Mouse (Mus musculus) forebrain, embryonic 16.5 days (tissue): ENCODE data around the gene Chn1. TPM values are rescaled to one million over a fixed set of nuclear protein-coding genes. Genes with fewer than 3 reads are reported as not detected.

Experiments used
- ATAC-seq: fragments of 200-750 bp; cut with Nextera tagmentation; 2 replicates; pipeline ENCODE4 v1.8.0; 2017; ENCODE audit warnings: mild to moderate bottlenecking, moderate library complexity
- H3K27ac ChIP-seq: fragments of 300-500 bp; sonication (generic); 2 replicates; pipeline ENCODE4 v1.5.1; 2014; ENCODE audit warnings: low read length, control low read depth
- H3K27me3 ChIP-seq: fragments of 300-500 bp; sonication (generic); replicated peaks from 2 replicates; pipeline ENCODE4 v1.6.1; 2014; ENCODE audit warnings: low read length; ENCODE audit not compliant: control insufficient read depth, insufficient read depth
- H3K36me3 ChIP-seq: fragments of 300-500 bp; sonication (generic); 2 replicates; pipeline ENCODE4 v1.6.1; 2014; ENCODE audit not compliant: control insufficient read depth, insufficient read depth
- H3K4me1 ChIP-seq: fragments of 300-500 bp; sonication (generic); replicated peaks from 2 replicates; pipeline ENCODE4 v1.6.1; 2014; ENCODE audit warnings: low read length; ENCODE audit not compliant: control insufficient read depth, insufficient read depth
- H3K4me2 ChIP-seq: fragments of 300-500 bp; sonication (generic); 2 replicates; pipeline ENCODE4 v1.6.1; 2014; ENCODE audit warnings: mild to moderate bottlenecking, low read length, control low read depth
- H3K4me3 ChIP-seq: fragments of 300-500 bp; sonication (generic); replicated peaks from 2 replicates; pipeline ENCODE4 v1.5.1; 2014; ENCODE audit warnings: mild to moderate bottlenecking, low read length, control low read depth
- H3K9ac ChIP-seq: fragments of 300-500 bp; sonication (generic); replicated peaks from 2 replicates; pipeline ENCODE4 v1.6.1; 2014; ENCODE audit warnings: low read depth, low read length, control low read depth
- H3K9me3 ChIP-seq: fragments of 300-500 bp; sonication (generic); 2 replicates; pipeline ENCODE4 v1.6.1; 2016; ENCODE audit warnings: low read length; ENCODE audit not compliant: control insufficient read depth
- WGBS: fragments of 180-500 bp; shearing (Covaris S2); extraction: QIAGEN DNeasy Blood & Tissue Kit; methylation state at CpG from one replicate; pipeline ENCODE4 v1.1.7; 2014; 5-methylcytosine and 5-hydroxymethylcytosine counted together
- polyA plus RNA-seq: library from polyadenylated mRNA; unstranded; fragments of >200 nt; fragmentation: Nextera tagmentation; extraction: Ambion mirVana; gene quantifications from 2 replicates; pipeline ENCODE4 v1.2.1, GENCODE M21; 2015

The Chn1 gene
- polyA plus RNA-seq, 1 experiment from 2014 or later = 94.0 TPM

GRCm38 (mm10) chr2:73759899-73760298 lies 15.2 kb downstream of the Chn1 start:
- Histone ChIP-seq H3K4me2 (no peak overlapping the region), H3K27me3 (no peaks in the 10 kb centered on the region), H3K4me3 (no peak overlapping the region), H3K27ac (no peak overlapping the region), H3K4me1 (peaks cover 3% of the 10 kb centered on the region), H3K9me3 (no peaks in the 10 kb centered on the region), H3K9ac (no peak overlapping the region), H3K36me3 (no peaks in the 10 kb centered on the region)
- ATAC-seq = no peak
- 80% methylated on average over 7 of the region's 7 CpGs for WGBS

- WGBS = 88% methylated on average over 5 of the region's 5 CpGs
- Histone ChIP-seq H3K27ac (no peak overlapping the region), H3K4me2 (no peak overlapping the region), H3K9ac (no peak overlapping the region), H3K9me3 (no peaks in the 10 kb centered on the region), H3K4me1 (peaks cover 3% of the 10 kb centered on the region), H3K4me3 (no peak overlapping the region), H3K27me3 (no peaks in the 10 kb centered on the region), H3K36me3 (no peaks in the 10 kb centered on the region)
- ATAC-seq = no peak
These were observed 16.1 kb downstream of the Chn1 start for GRCm38 (mm10) chr2:73759027-73759426.

GRCm38 (mm10) chr2:73747297-73747696 lies 27.8 kb downstream of the Chn1 start:
- 86% methylated on average over 1 of the region's 1 CpGs for WGBS
- ATAC-seq = no peak
- Histone ChIP-seq H3K9ac (no peak overlapping the region), H3K4me3 (no peak overlapping the region), H3K9me3 (no peaks in the 10 kb centered on the region), H3K27ac (no peak overlapping the region), H3K27me3 (no peaks in the 10 kb centered on the region), H3K4me1 (no peaks in the 10 kb centered on the region), H3K4me2 (no peak overlapping the region), H3K36me3 (no peaks in the 10 kb centered on the region)

GRCm38 (mm10) chr2:73746375-73746770 lies 28.8 kb downstream of the Chn1 start:
- WGBS = 90% methylated on average over 1 of the region's 1 CpGs
- Histone ChIP-seq H3K9me3 (no peaks in the 10 kb centered on the region), H3K36me3 (no peaks in the 10 kb centered on the region), H3K27ac (no peak overlapping the region), H3K9ac (no peak overlapping the region), H3K4me3 (no peak overlapping the region), H3K4me2 (no peak overlapping the region), H3K27me3 (no peaks in the 10 kb centered on the region), H3K4me1 (no peaks in the 10 kb centered on the region)
- no peak for ATAC-seq

- ATAC-seq = no peak
- Histone ChIP-seq H3K27ac (no peak overlapping the region), H3K9me3 (no peaks in the 10 kb centered on the region), H3K27me3 (no peaks in the 10 kb centered on the region), H3K4me3 (no peak overlapping the region), H3K4me1 (no peaks in the 10 kb centered on the region), H3K9ac (no peak overlapping the region), H3K36me3 (no peaks in the 10 kb centered on the region), H3K4me2 (no peak overlapping the region)
- 61% methylated on average over 3 of the region's 3 CpGs for WGBS
These were observed 29.3 kb downstream of the Chn1 start for GRCm38 (mm10) chr2:73745647-73746374.

- H3K4me2 ChIP-seq = no peak overlapping the region
- 87% methylated on average over 3 of the region's 3 CpGs for WGBS
- no peak overlapping the region for H3K4me3 ChIP-seq
- no peaks in the 10 kb centered on the region for H3K4me1 ChIP-seq
- no peaks in the 10 kb centered on the region for H3K9me3 ChIP-seq
- ATAC-seq = no peak
- no peaks in the 10 kb centered on the region for H3K36me3 ChIP-seq
- no peaks in the 10 kb centered on the region for H3K27me3 ChIP-seq
- no peak overlapping the region for H3K27ac ChIP-seq
- no peak overlapping the region for H3K9ac ChIP-seq
These were observed 33.9 kb downstream of the Chn1 start for GRCm38 (mm10) chr2:73741286-73741685.

GRCm38 (mm10) chr2:73727868-73728267 lies 47.3 kb downstream of the Chn1 start:
- 71% methylated on average over 2 of the region's 2 CpGs for WGBS

GRCm38 (mm10) chr2:73724934-73725333 lies 50.2 kb downstream of the Chn1 start:
- no peak overlapping the region for H3K27ac ChIP-seq
- H3K36me3 ChIP-seq = no peaks in the 10 kb centered on the region
- H3K9ac ChIP-seq = no peak overlapping the region
- H3K4me2 ChIP-seq = no peak overlapping the region
- 0 out of 2 replicates have a peak, but pooled peaks have one; percentile 28 for ATAC-seq
- no peaks in the 10 kb centered on the region for H3K27me3 ChIP-seq
- H3K4me3 ChIP-seq = no peak overlapping the region
- no peaks in the 10 kb centered on the region for H3K9me3 ChIP-seq
- peaks cover 13% of the 10 kb centered on the region for H3K4me1 ChIP-seq
- WGBS = 68% methylated on average over 3 of the region's 3 CpGs

More at GRCm38 (mm10) chr2:73727868-73728267, 47.3 kb downstream of the Chn1 start:
- Histone ChIP-seq H3K4me2 (no peak overlapping the region), H3K27ac (no peak overlapping the region), H3K4me1 (peaks cover 6% of the 10 kb centered on the region), H3K9ac (no peak overlapping the region), H3K27me3 (no peaks in the 10 kb centered on the region), H3K36me3 (no peaks in the 10 kb centered on the region), H3K4me3 (no peak overlapping the region), H3K9me3 (no peaks in the 10 kb centered on the region)
- no peak for ATAC-seq

GRCm38 (mm10) chr2:73721821-73722220 lies 53.3 kb downstream of the Chn1 start:
- Histone ChIP-seq H3K9me3 (no peaks in the 10 kb centered on the region), H3K4me3 (no peak overlapping the region), H3K27ac (no peak overlapping the region), H3K27me3 (no peaks in the 10 kb centered on the region), H3K36me3 (no peaks in the 10 kb centered on the region), H3K4me2 (no peak overlapping the region), H3K4me1 (peaks cover 9% of the 10 kb centered on the region), H3K9ac (no peak overlapping the region)
- WGBS = 44% methylated on average over 4 of the region's 4 CpGs
- no peak for ATAC-seq

- no peak for ATAC-seq
- Histone ChIP-seq H3K27me3 (no peaks in the 10 kb centered on the region), H3K27ac (no peak overlapping the region), H3K4me3 (no peak overlapping the region), H3K4me1 (peaks cover 5% of the 10 kb centered on the region; the same call in 1 of the 2 replicates), H3K9me3 (no peaks in the 10 kb centered on the region), H3K4me2 (no peak overlapping the region), H3K9ac (no peak overlapping the region), H3K36me3 (no peaks in the 10 kb centered on the region)
These were observed 62.7 kb downstream of the Chn1 start for GRCm38 (mm10) chr2:73712481-73712880.
